Mouse (Mus musculus): ENCODE results near the gene Klk1b27. TPM values are rescaled to one million over a fixed set of nuclear protein-coding genes. Genes with fewer than 3 reads are reported as not detected.
"Not testable (repeated sequence)": the region's sequence is repeated elsewhere in the genome, so short reads cannot be mapped to it uniquely, and the experiment has no call there.

Klk1b27 gene
- 0.19 and 0.23 TPM in 2 replicates for polyA plus RNA-seq (2012; rRNA removed)

GRCm38 (mm10) chr7:44051990-44052389 lies at the start of gene Klk1b27:
Gene Klk1b27 (plus strand): TSS chr7:44052290.
- not testable (repeated sequence) for H3K4me1 ChIP-seq (ENCODE audit: control insufficient read depth, insufficient read depth, low read length); DNase-seq; H3K4me3 ChIP-seq (replicated peaks; ENCODE audit: extremely low read depth, low read depth, low read length)
- 53% methylated on average over 3 of the region's 3 CpGs for WGBS

GRCm38 (mm10) chr7:44004847-44005246 lies 47.2 kb upstream of the Klk1b27 start:
- no peaks in the 10 kb centered on the region for H3K4me1 ChIP-seq (ENCODE audit: control insufficient read depth, insufficient read depth, low read length)

GRCm38 (mm10) chr7:44011868-44012267 lies 40.2 kb upstream of the Klk1b27 start, which contains the start of gene Klk1b26:
Gene Klk1b26 (plus strand): TSS chr7:44012168.
- H3K4me3 ChIP-seq (replicated peaks; ENCODE audit: extremely low read depth, low read depth, low read length); H3K4me1 ChIP-seq (ENCODE audit: control insufficient read depth, insufficient read depth, low read length); DNase-seq: not testable (repeated sequence)

More at GRCm38 (mm10) chr7:44004847-44005246, 47.2 kb upstream of the Klk1b27 start:
- no peak for DNase-seq
- H3K4me3 ChIP-seq (replicated peaks; ENCODE audit: extremely low read depth, low read depth, low read length): no peak overlapping the region
- TF ChIP-seq CTCF (IDR thresholded peaks at IDR 0.05; ENCODE audit: insufficient read depth, low read length): no peak
- no peak for TF ChIP-seq POLR2A (IDR thresholded peaks at IDR 0.05; ENCODE audit: borderline replicate concordance, extremely low read depth, low read depth, low read length)

GRCm38 (mm10) chr7:44014666-44015065 lies 37.4 kb upstream of the Klk1b27 start:
- 71% methylated on average over 6 of the region's 6 CpGs for WGBS
- H3K4me1 ChIP-seq (ENCODE audit: control insufficient read depth, insufficient read depth, low read length); DNase-seq; H3K4me3 ChIP-seq (replicated peaks; ENCODE audit: extremely low read depth, low read depth, low read length): not testable (repeated sequence)

- TF ChIP-seq POLR2A (IDR thresholded peaks at IDR 0.05; ENCODE audit: borderline replicate concordance, extremely low read depth, low read depth, low read length) (no peak), CTCF (IDR thresholded peaks at IDR 0.05; ENCODE audit: insufficient read depth, low read length) (no peak)
- no peak overlapping the region for H3K4me3 ChIP-seq (replicated peaks; ENCODE audit: extremely low read depth, low read depth, low read length)
- H3K4me1 ChIP-seq (ENCODE audit: control insufficient read depth, insufficient read depth, low read length): no peaks in the 10 kb centered on the region
- 77% methylated on average over 5 of the region's 5 CpGs for WGBS
- DNase-seq: no peak
Measured at GRCm38 (mm10) chr7:44015071-44015470, 37.0 kb upstream of the Klk1b27 start.

GRCm38 (mm10) chr7:44072117-44072516 lies 20.0 kb downstream of the Klk1b27 start:
- no peak for DNase-seq
- Histone ChIP-seq H3K4me3 (replicated peaks; ENCODE audit: extremely low read depth, low read depth, low read length) (no peak overlapping the region), H3K4me1 (ENCODE audit: control insufficient read depth, insufficient read depth, low read length) (no peaks in the 10 kb centered on the region)
- 66% methylated on average over 2 of the region's 2 CpGs for WGBS
- no peak for TF ChIP-seq CTCF (IDR thresholded peaks at IDR 0.05; ENCODE audit: insufficient read depth, low read length)
- TF ChIP-seq POLR2A (IDR thresholded peaks at IDR 0.05; ENCODE audit: borderline replicate concordance, extremely low read depth, low read depth, low read length): no peak

GRCm38 (mm10) chr7:44077703-44078102 lies 25.6 kb downstream of the Klk1b27 start:
- no peak overlapping the region for H3K4me3 ChIP-seq (replicated peaks; ENCODE audit: extremely low read depth, low read depth, low read length)
- no peaks in the 10 kb centered on the region for H3K4me1 ChIP-seq (ENCODE audit: control insufficient read depth, insufficient read depth, low read length)
- 75% methylated on average over 1 of the region's 1 CpGs for WGBS
- TF ChIP-seq POLR2A (IDR thresholded peaks at IDR 0.05; ENCODE audit: borderline replicate concordance, extremely low read depth, low read depth, low read length) (no peak), CTCF (IDR thresholded peaks at IDR 0.05; ENCODE audit: insufficient read depth, low read length) (no peak)
- no peak for DNase-seq

- no peak for DNase-seq
- Histone ChIP-seq H3K4me3 (replicated peaks; ENCODE audit: extremely low read depth, low read depth, low read length) (no peak overlapping the region), H3K4me1 (ENCODE audit: control insufficient read depth, insufficient read depth, low read length) (no peaks in the 10 kb centered on the region)
- 79% methylated on average over 1 of the region's 1 CpGs for WGBS
- TF ChIP-seq POLR2A (IDR thresholded peaks at IDR 0.05; ENCODE audit: borderline replicate concordance, extremely low read depth, low read depth, low read length) (no peak), CTCF (IDR thresholded peaks at IDR 0.05; ENCODE audit: insufficient read depth, low read length) (no peak)
Measured at GRCm38 (mm10) chr7:44096111-44096510, 44.0 kb downstream of the Klk1b27 start.

GRCm38 (mm10) chr7:44102028-44102427 lies 49.9 kb downstream of the Klk1b27 start, which contains the start of gene Klk1b21:
Gene Klk1b21 (plus strand): TSS chr7:44102328.
- 58% methylated on average over 3 of the region's 3 CpGs for WGBS
- H3K4me3 ChIP-seq (replicated peaks; ENCODE audit: extremely low read depth, low read depth, low read length); H3K4me1 ChIP-seq (ENCODE audit: control insufficient read depth, insufficient read depth, low read length); DNase-seq: not testable (repeated sequence)

Other genes starting within 250 kb of the Klk1b27 start
- 4.6 TPM in 1 of 2 replicates, not detected in the other for gene Klk7, start 241.0 kb upstream of the Klk1b27 start, polyA plus RNA-seq (2012; rRNA removed)
- 0.13 TPM in 1 of 2 replicates, not detected in the other for gene Klk6, start 227.8 kb upstream of the Klk1b27 start, polyA plus RNA-seq (2012; rRNA removed)
- gene Klk5, start 210.3 kb upstream of the Klk1b27 start, polyA plus RNA-seq (2012; rRNA removed): 2.7 TPM in 1 of 2 replicates, not detected in the other
- gene Klk4, start 171.1 kb upstream of the Klk1b27 start, polyA plus RNA-seq (2012; rRNA removed): not detected in 2 replicates
- gene Klk15, start 118.5 kb upstream of the Klk1b27 start, polyA plus RNA-seq (2012; rRNA removed): not detected in 2 replicates
- gene Klk1b8, start 101.6 kb upstream of the Klk1b27 start, polyA plus RNA-seq (2012; rRNA removed): not detected in 2 replicates
- gene Klk1b1, start 85.5 kb upstream of the Klk1b27 start, polyA plus RNA-seq (2012; rRNA removed): not detected in 2 replicates
- not detected in 2 replicates for gene Klk1b9, start 76.2 kb upstream of the Klk1b27 start, polyA plus RNA-seq (2012; rRNA removed)
- not detected in 2 replicates for gene Klk1b11, start 56.4 kb upstream of the Klk1b27 start, polyA plus RNA-seq (2012; rRNA removed)
- gene Klk1b26, start 40.1 kb upstream of the Klk1b27 start, polyA plus RNA-seq (2012; rRNA removed): 0.11 TPM in 1 of 2 replicates, not detected in the other
- gene Klk1b21, start 50.0 kb downstream of the Klk1b27 start, polyA plus RNA-seq (2012; rRNA removed): not detected in 2 replicates
- not detected in 2 replicates for gene Klk1b22, start 60.4 kb downstream of the Klk1b27 start, polyA plus RNA-seq (2012; rRNA removed)
- not detected in 2 replicates for gene Klk1b16, start 84.5 kb downstream of the Klk1b27 start, polyA plus RNA-seq (2012; rRNA removed)
- gene Klk1b24, start 135.9 kb downstream of the Klk1b27 start, polyA plus RNA-seq (2012; rRNA removed): not detected in 2 replicates
- not detected in 2 replicates for gene Klk1b3, start 145.9 kb downstream of the Klk1b27 start, polyA plus RNA-seq (2012; rRNA removed)
- 0.15 TPM in 1 of 2 replicates, not detected in the other for gene Klk1b4, start 155.1 kb downstream of the Klk1b27 start, polyA plus RNA-seq (2012; rRNA removed)
- not detected in 2 replicates for gene Klk1b5, start 163.7 kb downstream of the Klk1b27 start, polyA plus RNA-seq (2012; rRNA removed)
- gene Klk1, start 173.1 kb downstream of the Klk1b27 start, polyA plus RNA-seq (2012; rRNA removed): 1.9 and 18.3 TPM in 2 replicates
- not detected in 2 replicates for gene Gm36864, start 183.9 kb downstream of the Klk1b27 start, polyA plus RNA-seq (2012; rRNA removed)
- gene 1700028J19Rik, start 194.4 kb downstream of the Klk1b27 start, polyA plus RNA-seq (2012; rRNA removed): 0.85 and 1.1 TPM in 2 replicates
- 60.0 and 63.7 TPM in 2 replicates for gene 2410002F23Rik, start 194.4 kb downstream of the Klk1b27 start, polyA plus RNA-seq (2012; rRNA removed)
- not detected in 2 replicates for gene Acp4, start 205.1 kb downstream of the Klk1b27 start, polyA plus RNA-seq (2012; rRNA removed)
- gene Gm15517, start 209.2 kb downstream of the Klk1b27 start, polyA plus RNA-seq (2012; rRNA removed): not detected in 2 replicates

All from lung, adult 2 months (tissue).